Mouse (Mus musculus) lung, postnatal 10 days (tissue): ENCODE data around the gene Pex16.

ENCODE experiments used
- DNase-seq: peaks from one replicate; pipeline ENCODE4 v3.0.0; 2021

Gene Pex16

GRCm38 (mm10) chr2:92374514-92374913 is at the start of gene Pex16, which contains the start of gene Large2:
Pex16 (plus strand) TSS chr2:92374676.
Large2 (minus strand) TSS chr2:92374869.
- peak; percentile 57 for DNase-seq

- DNase-seq, result no peak
These were observed 48.8 kb upstream of the Pex16 start for GRCm38 (mm10) chr2:92325676-92326075.

GRCm38 (mm10) chr2:92326221-92326620 is 48.3 kb upstream of the Pex16 start:
- DNase-seq, result no peak

- DNase-seq, result no peak
These were observed 46.9 kb upstream of the Pex16 start for GRCm38 (mm10) chr2:92327601-92328000.

- DNase-seq, result no peak
These were observed 46.3 kb upstream of the Pex16 start for GRCm38 (mm10) chr2:92328206-92328605.

- peak; percentile 64 for DNase-seq
These were observed 43.6 kb upstream of the Pex16 start for GRCm38 (mm10) chr2:92330840-92331239.

- DNase-seq, result no peak
These were observed 43.1 kb upstream of the Pex16 start for GRCm38 (mm10) chr2:92331410-92331809.

GRCm38 (mm10) chr2:92331871-92332270 is 42.6 kb upstream of the Pex16 start:
- no peak for DNase-seq

- DNase-seq, result no peak
These were observed 32.1 kb upstream of the Pex16 start for GRCm38 (mm10) chr2:92342418-92342817.

GRCm38 (mm10) chr2:92347191-92347590 is 27.3 kb upstream of the Pex16 start:
- DNase-seq, result no peak

- no peak for DNase-seq
These were observed 24.7 kb upstream of the Pex16 start for GRCm38 (mm10) chr2:92349589-92350425.

GRCm38 (mm10) chr2:92350686-92351085 is 23.8 kb upstream of the Pex16 start:
- DNase-seq, result no peak

- DNase-seq, result no peak
These were observed 21.1 kb upstream of the Pex16 start for GRCm38 (mm10) chr2:92353402-92353801.

- no peak for DNase-seq
These were observed 20.3 kb upstream of the Pex16 start for GRCm38 (mm10) chr2:92354224-92354623.

GRCm38 (mm10) chr2:92359301-92359700 is 15.2 kb upstream of the Pex16 start:
- peak; percentile 58 for DNase-seq

- no peak for DNase-seq
These were observed 14.2 kb upstream of the Pex16 start for GRCm38 (mm10) chr2:92360186-92360823.

- no peak for DNase-seq
These were observed 13.6 kb upstream of the Pex16 start for GRCm38 (mm10) chr2:92360893-92361292.

GRCm38 (mm10) chr2:92361795-92362194 is 12.7 kb upstream of the Pex16 start:
- no peak for DNase-seq

GRCm38 (mm10) chr2:92362571-92363228 is 11.8 kb upstream of the Pex16 start:
- no peak for DNase-seq

GRCm38 (mm10) chr2:92364086-92364485 is 10.4 kb upstream of the Pex16 start:
- no peak for DNase-seq

- DNase-seq, result no peak
These were observed 8.9 kb upstream of the Pex16 start for GRCm38 (mm10) chr2:92365568-92365967.

- no peak for DNase-seq
These were observed 7.0 kb upstream of the Pex16 start for GRCm38 (mm10) chr2:92367383-92368029.

- no peak for DNase-seq
These were observed 4.1 kb upstream of the Pex16 start for GRCm38 (mm10) chr2:92370375-92370774.
